Mouse (Mus musculus): ENCODE measurements around the gene Dctn2. TPM values are rescaled to one million over a fixed set of nuclear protein-coding genes. Genes with fewer than 3 reads are reported as not detected.

Dctn2 gene
- polyA plus RNA-seq, 1 experiment from 2014 or later = 226 TPM

DNA sequence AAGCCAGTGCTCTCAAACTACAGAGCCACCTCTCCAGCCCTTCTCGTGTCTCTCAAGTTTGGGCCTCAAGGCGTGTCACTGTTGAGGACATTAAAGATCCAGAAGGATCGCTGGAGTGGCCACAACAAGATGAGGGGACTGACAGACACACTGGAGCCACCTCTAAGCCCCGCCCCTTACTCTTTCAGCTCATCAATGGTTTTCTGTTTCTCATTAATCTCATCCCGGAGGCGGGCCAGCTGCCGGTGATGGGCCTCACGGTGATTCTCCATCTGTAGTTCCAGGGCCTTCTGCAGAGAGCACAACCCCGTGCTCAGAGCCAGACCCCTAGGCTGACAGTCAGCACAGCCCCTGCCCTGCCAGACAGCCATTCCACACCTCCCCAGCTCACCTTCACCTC is 29.6 kb upstream of the Dctn2 start:
- 57% methylated on average over 9 of the region's 9 CpGs for WGBS
- no peak for ATAC-seq (ENCODE audit: low FRiP score)

DNA sequence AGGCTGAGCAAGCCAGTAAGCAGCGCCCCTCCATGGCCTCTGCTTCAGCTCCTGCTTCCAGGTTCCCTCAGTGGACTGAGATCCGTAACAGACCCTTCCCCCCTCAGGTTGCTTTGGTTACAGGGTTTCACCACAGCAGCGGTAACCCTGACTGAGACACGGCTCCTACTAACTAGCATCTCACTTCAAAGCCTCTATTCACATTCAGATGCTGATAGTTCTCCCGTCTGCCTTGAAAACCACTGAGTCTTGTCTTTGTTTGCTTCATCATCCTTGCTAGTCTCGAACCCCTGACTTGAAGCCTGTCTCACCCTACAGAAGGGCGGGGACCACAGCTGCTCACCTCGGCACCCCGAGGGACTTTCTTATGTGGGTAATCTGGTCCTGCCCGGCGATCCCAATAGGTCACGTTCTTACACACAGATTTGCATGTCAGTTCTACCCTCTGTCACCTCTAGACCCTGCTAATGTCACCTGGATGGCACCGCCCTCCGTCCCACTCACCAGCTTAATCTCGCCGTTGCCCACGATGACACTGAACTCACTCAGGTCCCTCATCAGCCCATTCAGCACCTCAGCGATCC is 27.8 kb upstream of the Dctn2 start:
- no peaks in the 10 kb centered on the region for H3K9me3 ChIP-seq
- 0 out of 2 replicates have a peak, but pooled peaks cover 2% of the 10 kb centered on the region for H3K27me3 ChIP-seq

More for the DNA sequence above, 29.6 kb upstream of the Dctn2 start:
- Histone ChIP-seq H3K4me2 (no peak overlapping the region), H3K9ac (no peak overlapping the region), H3K4me3 (replicated peaks) (no peak overlapping the region), H3K9me3 (no peaks in the 10 kb centered on the region), H3K4me1 (0 out of 2 replicates have a peak, but pooled peaks cover 4% of the 10 kb centered on the region), H3K27me3 (no peaks in the 10 kb centered on the region), H3K36me3 (replicated peaks) (peaks cover 70% of the 10 kb centered on the region), H3K27ac (no peak overlapping the region)

DNA sequence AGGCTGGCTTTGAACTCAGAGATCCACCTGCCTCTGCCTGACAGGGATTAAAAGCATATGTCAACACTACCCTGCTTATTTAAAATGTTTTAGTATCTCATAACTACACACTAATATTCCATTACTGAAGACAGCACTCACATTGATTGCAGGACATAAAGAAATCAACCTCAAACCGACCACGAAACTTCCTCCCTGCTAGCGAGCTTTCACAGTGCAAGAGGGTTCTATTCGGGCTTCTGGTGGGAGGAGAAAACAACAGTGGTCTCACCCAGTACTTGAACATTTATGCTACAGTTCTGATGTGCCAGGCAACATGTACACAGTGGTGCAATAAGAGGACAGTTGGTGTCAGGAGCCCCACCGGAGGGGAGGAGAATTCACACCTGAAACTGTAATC is 15.4 kb upstream of the Dctn2 start:
- Histone ChIP-seq H3K4me2 (no peak overlapping the region), H3K9me3 (no peaks in the 10 kb centered on the region), H3K4me1 (peaks cover 1% of the 10 kb centered on the region; the same call in 1 of the 2 replicates), H3K27me3 (no peaks in the 10 kb centered on the region), H3K36me3 (replicated peaks) (peaks cover 12% of the 10 kb centered on the region), H3K4me3 (replicated peaks) (no peak overlapping the region), H3K9ac (no peak overlapping the region), H3K27ac (no peak overlapping the region)
- no peak for ATAC-seq (ENCODE audit: low FRiP score)
- WGBS = 85% methylated on average over 5 of the region's 5 CpGs

More for the DNA sequence above, 27.8 kb upstream of the Dctn2 start:
- Histone ChIP-seq H3K27ac (no peak overlapping the region), H3K4me3 (replicated peaks) (no peak overlapping the region), H3K36me3 (replicated peaks) (peaks cover 84% of the 10 kb centered on the region), H3K4me2 (no peak overlapping the region), H3K4me1 (0 out of 2 replicates have a peak, but pooled peaks cover 4% of the 10 kb centered on the region), H3K9ac (no peak overlapping the region)
- no peak for ATAC-seq (ENCODE audit: low FRiP score)
- 75% methylated on average over 18 of the region's 18 CpGs for WGBS

DNA sequence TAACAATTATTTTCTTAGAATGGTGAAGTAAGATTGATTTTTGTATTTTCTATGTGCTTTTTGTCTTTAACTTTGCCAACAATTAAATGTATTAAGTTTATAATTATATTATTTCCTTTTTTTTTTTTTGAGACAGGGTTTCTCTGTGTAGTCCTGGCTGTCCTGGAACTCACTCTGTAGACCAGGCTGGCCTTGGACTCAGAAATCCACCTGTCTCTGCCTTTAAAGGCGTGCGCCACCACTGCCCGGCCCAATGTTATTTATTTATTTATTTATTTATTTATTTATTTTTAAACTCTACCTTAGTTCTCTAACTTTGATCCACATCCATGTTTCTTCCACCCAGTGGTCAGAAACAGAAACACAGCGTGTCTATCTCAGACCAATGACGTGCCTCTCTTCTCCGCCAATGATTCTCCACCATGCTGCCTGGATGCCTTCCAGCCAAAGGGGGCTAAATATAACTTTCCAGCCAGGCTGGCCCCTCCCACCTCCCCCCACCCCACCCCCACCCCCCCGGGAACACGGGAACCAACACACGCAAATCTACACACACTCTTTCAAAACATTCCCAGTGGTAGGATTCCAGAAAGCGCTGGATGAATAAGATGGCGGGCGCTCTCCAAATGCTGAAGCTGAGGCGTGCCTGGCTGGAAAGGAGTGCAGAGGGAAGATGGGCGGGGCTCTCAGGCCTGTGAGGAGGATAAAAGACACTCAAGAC is 10.4 kb upstream of the Dctn2 start:
- WGBS = 22% methylated on average over 14 of the region's 14 CpGs
- H3K27me3 ChIP-seq = no peaks in the 10 kb centered on the region; the same call in 1 of the 2 replicates
- H3K27ac ChIP-seq = no peak overlapping the region
- peak overlapping the region; percentile 41 for H3K4me2 ChIP-seq
- ATAC-seq (ENCODE audit: low FRiP score) = peak; percentile 77
- H3K4me3 ChIP-seq (replicated peaks) = 0 out of 2 replicates have a peak overlapping the region, but pooled peaks have one; percentile 11
- H3K4me1 ChIP-seq = peaks cover 28% of the 10 kb centered on the region
- no peak overlapping the region for H3K9ac ChIP-seq
- no peaks in the 10 kb centered on the region for H3K9me3 ChIP-seq
- no peaks in the 10 kb centered on the region for H3K36me3 ChIP-seq (replicated peaks)

DNA sequence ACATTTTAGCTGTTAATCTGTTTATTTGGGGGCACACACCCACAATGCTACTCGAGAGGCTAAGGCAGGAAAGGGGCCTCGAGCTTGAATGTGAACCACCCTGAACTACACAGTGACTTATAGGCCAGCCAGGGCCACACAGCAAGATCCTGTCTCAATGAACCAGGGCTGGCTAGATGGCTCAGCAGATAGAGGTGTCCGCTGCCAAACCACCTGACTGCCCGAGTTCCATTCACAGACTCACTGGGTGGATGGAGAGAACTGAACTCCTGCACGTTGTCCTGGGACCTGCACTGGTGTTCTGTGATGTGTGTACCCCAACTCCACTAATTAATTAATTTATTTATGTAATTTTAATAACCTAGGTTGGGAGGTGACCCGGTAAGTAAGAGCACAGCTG is 8.4 kb upstream of the Dctn2 start:
- no peaks in the 10 kb centered on the region for H3K9me3 ChIP-seq
- no peak overlapping the region for H3K27ac ChIP-seq
- H3K4me1 ChIP-seq = peaks cover 48% of the 10 kb centered on the region
- H3K36me3 ChIP-seq (replicated peaks) = no peaks in the 10 kb centered on the region
- H3K4me2 ChIP-seq = no peak overlapping the region
- H3K9ac ChIP-seq = no peak overlapping the region
- peaks cover 2% of the 10 kb centered on the region; the same call in 1 of the 2 replicates for H3K27me3 ChIP-seq
- 85% methylated on average over 6 of the region's 6 CpGs for WGBS
- ATAC-seq (ENCODE audit: low FRiP score) = no peak
- no peak overlapping the region for H3K4me3 ChIP-seq (replicated peaks)

DNA sequence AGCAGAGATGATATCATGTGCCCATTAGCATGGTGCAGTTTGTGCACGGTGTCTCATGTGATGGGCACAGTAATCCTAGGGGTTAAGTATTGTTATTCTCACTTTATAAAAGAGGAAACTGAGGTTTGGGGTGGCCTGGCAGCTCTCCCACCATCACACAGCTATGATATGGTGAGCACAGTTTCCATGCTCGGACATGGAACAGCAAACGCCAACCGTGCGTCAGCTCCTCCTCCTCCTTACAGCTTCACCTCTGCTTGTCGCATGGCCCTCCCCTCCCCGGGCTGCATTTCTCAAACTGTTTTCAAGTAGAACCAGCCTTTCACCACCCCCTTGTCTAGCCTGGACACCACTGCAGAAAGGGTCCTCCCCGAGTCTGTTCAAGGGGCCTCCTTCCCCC is 7.7 kb upstream of the Dctn2 start:
- Histone ChIP-seq H3K4me3 (replicated peaks) (no peak overlapping the region), H3K36me3 (replicated peaks) (no peaks in the 10 kb centered on the region), H3K27me3 (peaks cover 8% of the 10 kb centered on the region; the same call in 1 of the 2 replicates), H3K4me1 (peaks cover 55% of the 10 kb centered on the region), H3K27ac (no peak overlapping the region), H3K4me2 (peak overlapping the region; percentile 10), H3K9me3 (no peaks in the 10 kb centered on the region), H3K9ac (no peak overlapping the region)
- 89% methylated on average over 8 of the region's 8 CpGs for WGBS
- ATAC-seq (ENCODE audit: low FRiP score) = no peak

DNA sequence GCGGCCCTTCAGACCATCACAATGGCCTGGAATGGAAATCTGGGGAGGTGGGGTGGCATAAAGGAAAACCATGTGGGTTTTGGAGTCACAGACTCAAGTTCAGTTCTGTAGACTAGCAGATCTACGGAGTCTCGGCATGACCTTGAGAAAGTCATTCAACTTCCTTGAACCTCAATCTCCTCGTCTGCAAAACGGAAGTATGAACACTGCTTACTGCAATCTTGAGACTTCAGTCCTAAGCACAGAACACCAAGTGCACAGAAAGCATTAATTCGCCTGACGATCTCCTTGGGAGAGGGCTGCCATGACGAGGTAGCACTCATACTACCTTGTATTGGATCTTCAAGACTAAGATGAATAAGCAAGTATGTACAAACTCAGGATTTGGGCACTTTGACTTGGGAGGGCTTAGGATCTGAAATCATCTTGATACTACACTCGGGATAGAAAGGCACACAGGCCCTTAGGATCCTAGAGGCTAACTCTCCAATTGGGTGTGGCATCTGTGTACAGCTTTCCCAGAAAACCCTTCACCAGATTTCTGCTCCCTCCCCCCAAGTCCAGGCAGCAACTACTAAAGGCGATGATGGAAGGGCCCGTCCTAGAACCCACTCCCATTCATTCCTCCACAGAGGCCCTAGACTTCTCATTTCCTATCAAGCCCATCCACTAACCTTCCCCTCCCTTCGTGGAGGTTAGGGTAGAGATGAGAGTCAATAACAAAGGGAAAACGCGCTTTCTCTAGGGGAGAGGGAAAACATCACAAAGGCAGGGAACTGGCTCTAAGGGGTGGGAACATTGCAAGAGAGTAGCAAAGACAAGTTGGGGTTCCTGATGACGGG is 4.2 kb upstream of the Dctn2 start:
- ATAC-seq (ENCODE audit: low FRiP score) = no peak
- Histone ChIP-seq H3K9me3 (no peaks in the 10 kb centered on the region), H3K4me2 (peak overlapping the region; percentile 85), H3K27me3 (peaks cover 17% of the 10 kb centered on the region), H3K4me1 (peaks cover 46% of the 10 kb centered on the region), H3K9ac (peak overlapping the region; percentile 75), H3K27ac (peak overlapping the region; percentile 87; the same call in 1 of the 2 replicates), H3K4me3 (replicated peaks) (peak overlapping the region; percentile 60), H3K36me3 (replicated peaks) (no peaks in the 10 kb centered on the region)
- 59% methylated on average over 15 of the region's 15 CpGs for WGBS

DNA sequence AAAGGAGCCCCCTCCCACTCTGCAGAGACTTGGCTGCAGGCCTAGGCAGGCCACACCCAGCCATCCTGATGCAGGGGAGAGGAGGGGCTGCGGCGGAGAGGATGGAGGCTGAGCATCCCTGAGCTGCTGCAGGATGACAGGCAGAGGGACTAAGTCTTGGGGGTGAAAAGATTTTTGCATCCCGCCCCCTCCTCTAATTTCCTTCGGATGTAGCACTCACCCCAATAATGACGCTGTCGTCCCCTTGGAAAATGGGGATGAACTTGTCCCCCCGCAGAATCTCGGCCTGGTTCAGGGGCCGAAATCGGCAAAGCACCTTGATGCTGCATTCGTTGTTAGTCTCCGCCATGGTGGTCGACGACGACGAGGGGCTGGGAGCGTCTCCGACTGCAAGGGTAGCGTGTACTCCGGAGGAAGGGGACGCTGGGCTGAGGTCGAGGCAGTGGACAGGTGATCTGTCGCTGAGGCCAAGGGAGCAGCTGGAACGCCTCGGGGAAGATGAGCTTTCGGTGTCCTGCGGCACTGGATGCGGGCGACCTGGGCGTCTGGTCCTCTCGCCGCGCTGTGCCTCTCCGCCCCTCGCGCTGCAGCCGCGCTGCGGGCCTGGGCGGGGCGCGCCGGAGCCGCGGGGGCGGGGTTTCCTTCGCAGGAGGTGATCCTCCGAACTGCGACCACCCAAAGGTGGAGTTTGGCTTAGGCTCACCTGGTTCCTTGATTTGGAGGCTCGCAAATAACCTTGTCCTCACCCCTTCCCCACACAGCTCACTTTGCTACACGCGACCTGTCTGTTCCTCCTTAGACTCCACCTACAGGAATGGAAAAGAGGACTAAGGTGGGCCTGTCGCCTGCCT is 3.4 kb upstream of the Dctn2 start, which contains the start of gene Kif5a:
Kif5a (minus strand) TSS at position 801 of the 851 bp plus-strand sequence.
- Histone ChIP-seq H3K9me3 (no peaks in the 10 kb centered on the region), H3K4me3 (replicated peaks) (peak within 1 kb of the TSS; percentile 60), H3K36me3 (replicated peaks) (no peaks in the 10 kb centered on the region), H3K4me1 (peaks cover 54% of the 10 kb centered on the region), H3K27ac (peak within 1 kb of the TSS; percentile 87), H3K27me3 (peaks cover 17% of the 10 kb centered on the region), H3K9ac (peak within 1 kb of the TSS; percentile 75), H3K4me2 (peak within 1 kb of the TSS; percentile 85)
- ATAC-seq (ENCODE audit: low FRiP score) = peak; percentile 47
- WGBS = under 1% methylated on average over 53 of the region's 53 CpGs

DNA sequence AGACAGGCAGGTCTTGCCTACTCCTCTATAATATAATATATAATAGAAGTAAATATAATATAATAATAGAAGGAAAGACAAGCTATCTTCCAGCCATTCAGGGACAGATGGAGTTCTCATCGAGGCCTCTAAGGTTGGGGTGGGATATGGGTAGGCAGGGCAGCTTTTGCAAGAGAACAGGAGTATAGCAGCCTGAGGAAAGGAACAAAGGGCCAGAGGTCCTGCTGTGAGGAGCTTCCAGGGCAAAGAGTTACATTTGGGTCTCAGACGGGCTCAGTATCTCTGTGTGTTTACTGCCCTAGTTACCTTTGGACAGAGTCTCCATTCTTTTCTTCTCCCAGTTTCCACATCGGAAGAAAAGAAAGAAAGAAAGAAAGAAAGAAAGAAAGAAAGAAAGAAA is 2.5 kb upstream of the Dctn2 start:
- peak overlapping the region; percentile 85; the same call in 1 of the 2 replicates for H3K4me2 ChIP-seq
- H3K27ac ChIP-seq = no peak overlapping the region
- peaks cover 58% of the 10 kb centered on the region for H3K4me1 ChIP-seq
- 35% methylated on average over 3 of the region's 3 CpGs for WGBS
- no peak overlapping the region for H3K9ac ChIP-seq
- peaks cover 6% of the 10 kb centered on the region for H3K36me3 ChIP-seq (replicated peaks)
- H3K4me3 ChIP-seq (replicated peaks) = no peak overlapping the region
- ATAC-seq (ENCODE audit: low FRiP score) = no peak
- H3K9me3 ChIP-seq = no peaks in the 10 kb centered on the region
- peaks cover 17% of the 10 kb centered on the region for H3K27me3 ChIP-seq

DNA sequence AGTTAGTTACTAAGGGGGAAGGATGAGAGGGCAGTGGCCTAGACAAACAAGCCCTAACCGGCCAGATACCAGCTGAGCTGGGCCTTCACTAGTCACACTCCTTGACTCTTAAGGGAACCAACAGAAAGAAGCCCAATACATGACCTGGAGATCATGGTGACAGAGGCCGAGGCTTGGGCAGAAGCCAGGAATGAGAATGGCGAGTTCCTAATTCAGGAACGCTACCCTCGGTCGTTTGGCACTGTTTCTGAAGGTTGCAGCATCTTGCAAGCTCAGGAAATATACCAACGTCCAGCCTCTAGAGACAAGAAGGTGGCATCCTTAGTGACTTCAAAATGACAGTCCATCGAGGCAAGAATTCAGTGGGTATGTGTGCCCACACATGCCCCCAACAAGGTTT is 1.8 kb upstream of the Dctn2 start:
- H3K9ac ChIP-seq = no peak overlapping the region
- peaks cover 17% of the 10 kb centered on the region for H3K27me3 ChIP-seq
- H3K4me1 ChIP-seq = peaks cover 56% of the 10 kb centered on the region
- H3K9me3 ChIP-seq = no peaks in the 10 kb centered on the region
- peaks cover 11% of the 10 kb centered on the region for H3K36me3 ChIP-seq (replicated peaks)
- ATAC-seq (ENCODE audit: low FRiP score) = no peak
- no peak overlapping the region for H3K27ac ChIP-seq
- H3K4me2 ChIP-seq = no peak overlapping the region
- 81% methylated on average over 8 of the region's 8 CpGs for WGBS
- H3K4me3 ChIP-seq (replicated peaks) = no peak overlapping the region

DNA sequence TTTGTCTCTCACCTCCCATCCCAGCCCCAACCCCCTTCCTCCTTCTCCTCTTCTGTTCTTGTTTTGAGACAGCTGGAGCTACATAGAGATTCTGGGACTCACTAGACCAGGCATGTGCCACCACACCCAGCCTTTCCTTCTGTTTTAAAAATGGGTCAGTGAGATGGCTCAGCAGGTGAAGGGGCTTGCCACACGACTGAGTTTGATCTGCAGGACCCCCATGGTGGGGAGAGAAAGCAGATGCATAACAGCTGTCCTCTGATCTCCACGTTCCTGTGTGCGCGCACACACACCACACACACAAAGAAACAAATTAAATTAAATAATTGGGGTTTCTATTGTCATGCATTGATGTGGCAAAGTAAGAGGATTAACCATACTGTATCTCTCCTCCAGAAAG is 1.2 kb upstream of the Dctn2 start:
- ATAC-seq (ENCODE audit: low FRiP score) = no peak
- no peak overlapping the region for H3K27ac ChIP-seq
- H3K36me3 ChIP-seq (replicated peaks) = peaks cover 13% of the 10 kb centered on the region
- no peak overlapping the region for H3K9ac ChIP-seq
- H3K4me3 ChIP-seq (replicated peaks) = no peak overlapping the region
- H3K9me3 ChIP-seq = no peaks in the 10 kb centered on the region
- no peak overlapping the region for H3K4me2 ChIP-seq
- H3K4me1 ChIP-seq = peaks cover 53% of the 10 kb centered on the region
- 64% methylated on average over 4 of the region's 4 CpGs for WGBS
- H3K27me3 ChIP-seq = peaks cover 17% of the 10 kb centered on the region

Data from forebrain, embryonic 12.5 days (tissue).